Mouse (Mus musculus): ENCODE measurements around the gene Hilpda.

DNA sequence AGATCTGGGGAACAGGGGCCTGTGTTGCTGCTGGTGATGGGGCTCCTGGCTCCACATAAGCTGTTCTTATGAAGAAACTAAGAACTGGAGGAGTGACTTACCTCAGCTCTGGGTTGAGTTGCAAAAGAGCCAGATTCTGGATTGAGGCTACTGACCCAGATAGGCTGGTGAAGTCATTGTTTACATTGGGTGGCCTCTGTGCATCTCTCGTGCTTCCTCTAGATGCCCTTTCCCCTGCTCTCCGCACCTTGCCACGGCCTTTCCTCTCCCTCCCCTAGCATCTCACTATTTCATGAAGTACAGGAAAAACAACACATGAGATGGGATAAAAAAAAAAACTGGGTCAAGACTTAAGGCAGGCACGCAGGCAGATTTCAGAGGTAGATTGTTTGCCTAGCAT lies 5.4 kb upstream of the Hilpda start:
- TF ChIP-seq CTCF (IDR thresholded peaks at IDR 0.05; ENCODE audit: low read depth, low read length) (no peak), GATA1 (IDR thresholded peaks at IDR 0.05; ENCODE audit: borderline replicate concordance, low read length) (no peak), TAL1 (conservative IDR thresholded peaks at IDR 0.05; ENCODE audit: low read depth, low read length) (no peak), POLR2AphosphoS5 (IDR thresholded peaks at IDR 0.05; ENCODE audit: insufficient replicate concordance, low read depth, low read length) (no peak)

Data from G1E (cell line).